Mouse (Mus musculus) ES-E14 (cell line): Measurements from ENCODE around the gene Gm10310.
"Not testable (repeated sequence)": the region's sequence is repeated elsewhere in the genome, so short reads cannot be mapped to it uniquely, and the experiment has no call there.

Experiments
- CHD2 ChIP-seq: IDR thresholded peaks from 2 replicates; pipeline ENCODE4 v1.6.1; 2014; ENCODE audit warnings: mild to moderate bottlenecking, low read depth, low read length, inconsistent platforms
- HCFC1 ChIP-seq: IDR thresholded peaks from 2 replicates; pipeline ENCODE4 v1.6.1; 2012; ENCODE audit warnings: low read length, inconsistent platforms, borderline replicate concordance; ENCODE audit not compliant: insufficient read depth

GRCm38 (mm10) chr10:129967166-129967565 lies 17.7 kb downstream of the Gm10310 start, which contains the start of gene Olfr819:
- not testable (repeated sequence) for TF ChIP-seq HCFC1, CHD2
